Mouse (Mus musculus) pancreas, adult 10 weeks (tissue): Measurements from ENCODE around the gene Olfr8. TPM values are rescaled to one million over a fixed set of nuclear protein-coding genes. Genes with fewer than 3 reads are reported as not detected.

Experiments
- polyA plus RNA-seq: library from polyadenylated mRNA; stranded (reverse); fragments of 350-450 nt; fragmentation: Illumina TruSeq; extraction: RNeasy Lipid Tissue Mini Kit (QIAGEN cat#74804); gene quantifications from one replicate; pipeline ENCODE4 v1.2.3, GENCODE M21; 2015; ENCODE audit warnings: low read depth, low replicate concordance; ENCODE audit not compliant: insufficient read depth

The Olfr8 gene
- not detected for polyA plus RNA-seq

DNA sequence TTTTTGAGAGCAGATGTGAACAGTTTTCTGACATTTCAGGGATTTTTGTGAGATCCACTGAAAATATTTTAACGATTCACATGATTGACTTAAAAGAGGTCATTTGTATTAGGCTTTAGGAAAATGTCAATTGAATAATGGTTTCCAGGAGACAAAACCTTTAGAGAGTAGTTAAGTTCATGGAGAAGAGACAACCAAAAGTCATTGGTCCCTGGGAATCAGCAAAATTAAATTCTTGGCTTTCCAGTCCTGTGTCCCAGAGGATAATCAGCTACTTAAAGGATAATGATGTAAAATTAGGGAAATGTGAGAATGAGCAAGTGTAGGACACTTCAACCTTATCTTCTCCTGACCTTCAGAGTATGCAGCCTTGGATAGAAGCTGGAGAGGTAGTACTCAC lies at the start of gene Olfr8:
Gene Olfr8 (plus strand): TSS at position 301 of the 400 bp plus-strand sequence.

DNA sequence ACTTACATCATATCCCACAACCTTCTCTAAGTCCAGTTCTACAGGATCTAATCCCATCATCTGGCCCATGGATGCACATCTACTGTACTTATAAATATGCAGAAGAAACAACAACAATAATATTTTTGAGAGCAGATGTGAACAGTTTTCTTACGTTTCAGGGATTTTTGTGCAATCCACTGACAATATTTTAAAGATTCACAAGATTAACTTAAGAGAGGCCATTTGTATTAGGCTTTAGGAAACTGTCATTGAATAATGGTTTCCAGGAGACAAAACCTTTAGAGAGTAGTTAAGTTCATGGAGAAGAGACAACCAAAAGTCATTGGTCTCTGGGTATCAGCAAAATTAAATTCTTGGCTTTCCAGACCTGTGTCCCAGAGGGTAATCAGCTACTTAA lies 37.6 kb upstream of the Olfr8 start, which contains the start of gene Olfr1354:
Gene Olfr1354 (plus strand): TSS at position 301 of the 400 bp plus-strand sequence.

DNA sequence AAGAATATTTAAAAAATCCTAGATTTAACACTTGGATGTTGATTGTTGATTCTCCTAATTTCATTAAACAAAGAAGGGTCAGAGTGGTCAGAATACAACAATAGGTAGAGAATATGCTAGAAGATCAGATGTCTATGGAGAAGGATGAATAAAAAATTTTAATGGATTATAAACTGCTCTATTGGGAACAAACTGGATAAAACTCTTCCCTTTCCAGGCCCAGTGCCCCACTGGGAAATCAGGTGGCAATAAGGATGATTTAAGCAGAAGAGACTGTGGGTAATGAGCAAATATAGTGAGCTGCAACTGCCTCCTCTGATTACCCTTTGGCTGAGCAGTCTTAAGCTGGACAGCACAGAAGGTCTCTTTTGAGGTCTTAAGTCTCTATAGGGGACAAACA lies 12.6 kb downstream of the Olfr8 start, which contains the start of gene Olfr1353:
Gene Olfr1353 (plus strand): TSS at position 301 of the 400 bp plus-strand sequence.

DNA sequence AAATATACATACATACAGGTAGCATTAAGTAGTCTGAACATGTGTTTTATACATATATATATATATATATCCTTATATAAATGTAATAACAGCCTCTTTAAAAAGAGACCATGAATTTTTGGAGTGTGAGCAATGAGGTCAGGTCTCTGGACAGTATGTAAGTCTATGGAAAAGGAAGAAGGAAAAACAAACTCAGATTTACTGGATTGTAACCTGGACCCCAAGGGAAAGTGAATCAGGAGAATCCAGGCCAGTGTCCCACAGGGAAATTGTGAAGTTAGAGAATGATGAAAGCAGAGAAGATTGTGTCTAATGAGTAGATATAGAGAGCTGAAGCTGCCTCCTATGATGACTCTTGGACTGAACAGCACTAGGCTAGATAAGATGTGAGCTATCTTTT lies 30.3 kb downstream of the Olfr8 start, which contains the start of gene Olfr1352:
Gene Olfr1352 (plus strand): TSS at position 301 of the 400 bp plus-strand sequence.

Other genes with a start within 250 kb of the Olfr8 start
- gene Casp14, start 232.3 kb upstream of the Olfr8 start, polyA plus RNA-seq: not detected
- not detected for gene Ccdc105, start 197.6 kb upstream of the Olfr8 start, polyA plus RNA-seq
- not detected for gene Slc1a6, start 170.1 kb upstream of the Olfr8 start, polyA plus RNA-seq
- not detected for gene Olfr1356, start 98.5 kb upstream of the Olfr8 start, polyA plus RNA-seq
- not detected for gene Olfr1355, start 75.1 kb upstream of the Olfr8 start, polyA plus RNA-seq
- gene Olfr1354, start 37.5 kb upstream of the Olfr8 start, polyA plus RNA-seq: not detected
- gene Olfr1353, start 12.7 kb downstream of the Olfr8 start, polyA plus RNA-seq: not detected
- gene Olfr1352, start 30.4 kb downstream of the Olfr8 start, polyA plus RNA-seq: not detected
- not detected for gene Olfr1351, start 61.8 kb downstream of the Olfr8 start, polyA plus RNA-seq
- gene Olfr57, start 78.1 kb downstream of the Olfr8 start, polyA plus RNA-seq: not detected
- 4.1 TPM for gene 2610008E11Rik, start 147.0 kb downstream of the Olfr8 start, polyA plus RNA-seq
- not detected for gene Vmn2r80, start 198.1 kb downstream of the Olfr8 start, polyA plus RNA-seq